Mouse (Mus musculus): ENCODE data around the gene Gpnmb. TPM values are rescaled to one million over a fixed set of nuclear protein-coding genes. Genes with fewer than 3 reads are reported as not detected.

Gpnmb gene
- polyA plus RNA-seq, 1 experiment from 2014 or later = 1.4 TPM

- Histone ChIP-seq H3K4me3 (ENCODE audit: low read depth, low read length) (no peak overlapping the region), H3K36me3 (ENCODE audit: control insufficient read depth, insufficient read depth, low read length) (no peaks in the 10 kb centered on the region; the same call in none of the 2 replicates), H3K9ac (ENCODE audit: low read length) (no peak overlapping the region), H3K9me3 (ENCODE audit: control insufficient read depth, low read length) (no peaks in the 10 kb centered on the region), H3K4me1 (ENCODE audit: control insufficient read depth, insufficient read depth, low read length) (no peaks in the 10 kb centered on the region), H3K27ac (ENCODE audit: low read depth, low read length) (no peak overlapping the region), H3K4me2 (ENCODE audit: low read depth) (no peak overlapping the region), H3K27me3 (ENCODE audit: control insufficient read depth, insufficient read depth, low read length) (no peaks in the 10 kb centered on the region)
- WGBS = 94% methylated on average over 8 of the region's 8 CpGs
- DNase-seq (ENCODE audit: low spot score) (no peak), ATAC-seq (ENCODE audit: insufficient read depth, low FRiP score, low TSS enrichment) (no peak)
These were observed 79.9 kb downstream of the Gpnmb start for GRCm38 (mm10) chr6:49116241-49116640.

- H3K4me3 ChIP-seq (ENCODE audit: low read depth, low read length) = no peak overlapping the region
- H3K27me3 ChIP-seq (ENCODE audit: control insufficient read depth, insufficient read depth, low read length) = no peaks in the 10 kb centered on the region
- H3K9me3 ChIP-seq (ENCODE audit: control insufficient read depth, low read length) = no peaks in the 10 kb centered on the region
- no peaks in the 10 kb centered on the region for H3K4me1 ChIP-seq (ENCODE audit: control insufficient read depth, insufficient read depth, low read length)
- H3K36me3 ChIP-seq (ENCODE audit: control insufficient read depth, insufficient read depth, low read length) = no peaks in the 10 kb centered on the region; the same call in none of the 2 replicates
- DNase-seq (ENCODE audit: low spot score) (no peak), ATAC-seq (ENCODE audit: insufficient read depth, low FRiP score, low TSS enrichment) (no peak)
- H3K27ac ChIP-seq (ENCODE audit: low read depth, low read length) = no peak overlapping the region
- no peak overlapping the region for H3K4me2 ChIP-seq (ENCODE audit: low read depth)
- WGBS = 83% methylated on average over 8 of the region's 8 CpGs
- no peak overlapping the region for H3K9ac ChIP-seq (ENCODE audit: low read length)
These were observed 82.1 kb downstream of the Gpnmb start for GRCm38 (mm10) chr6:49118446-49118845.

- H3K9me3 ChIP-seq (ENCODE audit: control insufficient read depth, low read length) = no peaks in the 10 kb centered on the region
- no peak overlapping the region for H3K9ac ChIP-seq (ENCODE audit: low read length)
These were observed 83.3 kb downstream of the Gpnmb start for GRCm38 (mm10) chr6:49119462-49120135.

GRCm38 (mm10) chr6:49120370-49120769, 84.0 kb downstream of the Gpnmb start:
- H3K4me1 ChIP-seq (ENCODE audit: control insufficient read depth, insufficient read depth, low read length) = no peaks in the 10 kb centered on the region
- 94% methylated on average over 3 of the region's 3 CpGs for WGBS
- no peak overlapping the region for H3K27ac ChIP-seq (ENCODE audit: low read depth, low read length)
- ATAC-seq (ENCODE audit: insufficient read depth, low FRiP score, low TSS enrichment) = no peak
- no peaks in the 10 kb centered on the region; the same call in none of the 2 replicates for H3K36me3 ChIP-seq (ENCODE audit: control insufficient read depth, insufficient read depth, low read length)
- no peak overlapping the region for H3K9ac ChIP-seq (ENCODE audit: low read length)
- no peak overlapping the region for H3K4me2 ChIP-seq (ENCODE audit: low read depth)
- H3K9me3 ChIP-seq (ENCODE audit: control insufficient read depth, low read length) = no peaks in the 10 kb centered on the region
- no peaks in the 10 kb centered on the region for H3K27me3 ChIP-seq (ENCODE audit: control insufficient read depth, insufficient read depth, low read length)
- no peak overlapping the region for H3K4me3 ChIP-seq (ENCODE audit: low read depth, low read length)
- DNase-seq (ENCODE audit: low spot score) = no peak

More at GRCm38 (mm10) chr6:49119462-49120135, 83.3 kb downstream of the Gpnmb start:
- H3K36me3 ChIP-seq (ENCODE audit: control insufficient read depth, insufficient read depth, low read length) = no peaks in the 10 kb centered on the region; the same call in none of the 2 replicates
- WGBS = 79% methylated on average over 1 of the region's 1 CpGs
- ATAC-seq (ENCODE audit: insufficient read depth, low FRiP score, low TSS enrichment) (no peak), DNase-seq (ENCODE audit: low spot score) (no peak)
- no peaks in the 10 kb centered on the region for H3K27me3 ChIP-seq (ENCODE audit: control insufficient read depth, insufficient read depth, low read length)
- no peak overlapping the region for H3K27ac ChIP-seq (ENCODE audit: low read depth, low read length)
- no peak overlapping the region for H3K4me2 ChIP-seq (ENCODE audit: low read depth)
- no peak overlapping the region for H3K4me3 ChIP-seq (ENCODE audit: low read depth, low read length)
- no peaks in the 10 kb centered on the region for H3K4me1 ChIP-seq (ENCODE audit: control insufficient read depth, insufficient read depth, low read length)

Other genes starting within 250 kb of the Gpnmb start
- 21.7 and 22.8 TPM in 2 replicates for gene Tmem176a, start 195.6 kb upstream of the Gpnmb start, polyA plus RNA-seq (2014; fragmentation: Nextera tagmentation; extraction: Ambion mirVana)
- 49.0 and 59.2 TPM in 2 replicates for gene Tmem176b, start 195.1 kb upstream of the Gpnmb start, polyA plus RNA-seq (2014; fragmentation: Nextera tagmentation; extraction: Ambion mirVana)
- gene Aoc1, start 163.7 kb upstream of the Gpnmb start, polyA plus RNA-seq (2014; fragmentation: Nextera tagmentation; extraction: Ambion mirVana) = not detected in 2 replicates
- gene 1600015I10Rik, start 106.7 kb upstream of the Gpnmb start, polyA plus RNA-seq (2014; fragmentation: Nextera tagmentation; extraction: Ambion mirVana) = not detected in 2 replicates
- not detected in 2 replicates for gene Doxl2, start 61.6 kb upstream of the Gpnmb start, polyA plus RNA-seq (2014; fragmentation: Nextera tagmentation; extraction: Ambion mirVana)
- not detected in 2 replicates for gene Svs1, start 49.7 kb upstream of the Gpnmb start, polyA plus RNA-seq (2014; fragmentation: Nextera tagmentation; extraction: Ambion mirVana)
- gene Malsu1, start 37.2 kb downstream of the Gpnmb start, polyA plus RNA-seq (2014; fragmentation: Nextera tagmentation; extraction: Ambion mirVana) = 52.0 and 56.6 TPM in 2 replicates
- gene Igf2bp3, start 178.4 kb downstream of the Gpnmb start, polyA plus RNA-seq (2014; fragmentation: Nextera tagmentation; extraction: Ambion mirVana) = 129 and 130 TPM in 2 replicates
- gene Tra2a, start 227.5 kb downstream of the Gpnmb start, polyA plus RNA-seq (2014; fragmentation: Nextera tagmentation; extraction: Ambion mirVana) = 50.0 and 54.7 TPM in 2 replicates

All from neural tube, embryonic 11.5 days (tissue).